Mouse (Mus musculus): ENCODE results near the gene Mtcl1.

Mtcl1 gene

DNA sequence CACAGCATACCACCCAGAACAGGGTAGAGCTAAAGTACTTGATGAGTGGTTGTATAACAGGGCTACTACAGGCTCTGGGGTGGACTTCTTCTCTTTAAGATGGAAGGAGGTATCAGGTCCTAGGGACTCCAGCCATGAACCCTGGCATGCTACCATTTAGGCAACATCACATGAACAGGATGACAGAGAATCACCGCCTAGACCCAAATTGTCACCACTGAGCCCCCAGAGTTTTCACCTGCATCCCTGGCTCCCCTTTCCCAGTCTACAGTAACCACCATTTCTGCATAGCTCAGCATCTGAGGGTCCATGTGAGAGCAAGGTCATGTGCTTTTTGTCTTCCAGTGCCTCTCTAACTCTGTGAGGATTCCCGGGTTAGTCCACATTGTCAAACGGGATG is 124.7 kb downstream of the Mtcl1 start:
- DNase-seq (ENCODE audit: low spot score in 2 of 2): no peak

DNA sequence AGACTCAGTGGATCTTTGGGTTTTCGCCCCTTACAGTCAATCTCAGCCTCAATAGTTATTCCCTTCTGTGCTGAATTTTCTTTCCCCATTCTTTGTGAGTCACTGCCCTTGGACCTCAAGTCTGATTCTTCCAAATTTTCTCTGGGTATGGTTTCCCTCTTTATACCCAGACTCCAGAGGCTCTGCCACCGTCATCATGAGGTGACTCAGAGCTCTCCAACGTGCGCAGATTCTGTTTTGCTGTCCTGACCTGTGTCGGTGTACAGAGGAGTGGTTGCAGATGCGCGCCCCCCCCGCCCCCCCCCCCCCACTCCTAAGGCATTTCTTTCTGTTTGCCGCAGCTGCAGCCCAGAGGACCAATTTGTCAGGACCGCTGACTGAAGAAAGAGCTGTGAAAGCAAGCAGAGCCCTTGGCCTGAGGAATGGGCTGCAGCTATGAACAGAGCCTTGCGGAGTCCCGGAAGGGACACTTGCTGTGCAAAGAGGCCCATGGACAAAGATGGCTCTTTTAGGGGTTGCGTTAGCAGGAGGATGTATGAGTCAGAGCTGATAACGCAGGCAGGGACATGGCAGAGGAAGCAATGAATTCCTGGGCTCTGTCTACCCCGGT is 126.8 kb downstream of the Mtcl1 start:
- no peak for DNase-seq (ENCODE audit: low spot score in 2 of 2)

DNA sequence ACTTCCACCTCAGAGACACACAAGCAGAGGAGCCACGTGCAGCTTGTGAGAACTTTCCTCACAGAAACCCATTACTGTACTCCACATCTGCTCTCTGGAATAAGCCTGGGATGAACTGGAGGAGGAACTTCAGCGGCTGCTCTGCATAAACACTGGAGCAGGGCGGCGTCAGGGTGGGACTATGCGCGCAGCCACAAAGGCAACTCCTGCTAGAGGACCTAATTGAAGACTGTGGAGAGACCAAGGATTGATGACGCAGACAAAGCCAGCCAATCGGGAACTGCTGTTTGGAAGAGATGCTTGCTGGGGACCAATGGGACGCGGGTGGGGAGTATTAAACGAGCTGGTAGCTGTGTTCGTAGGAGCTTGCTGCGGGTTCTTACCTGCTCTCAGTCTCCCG is 127.6 kb downstream of the Mtcl1 start:
- no peak for DNase-seq (ENCODE audit: low spot score in 2 of 2)

DNA sequence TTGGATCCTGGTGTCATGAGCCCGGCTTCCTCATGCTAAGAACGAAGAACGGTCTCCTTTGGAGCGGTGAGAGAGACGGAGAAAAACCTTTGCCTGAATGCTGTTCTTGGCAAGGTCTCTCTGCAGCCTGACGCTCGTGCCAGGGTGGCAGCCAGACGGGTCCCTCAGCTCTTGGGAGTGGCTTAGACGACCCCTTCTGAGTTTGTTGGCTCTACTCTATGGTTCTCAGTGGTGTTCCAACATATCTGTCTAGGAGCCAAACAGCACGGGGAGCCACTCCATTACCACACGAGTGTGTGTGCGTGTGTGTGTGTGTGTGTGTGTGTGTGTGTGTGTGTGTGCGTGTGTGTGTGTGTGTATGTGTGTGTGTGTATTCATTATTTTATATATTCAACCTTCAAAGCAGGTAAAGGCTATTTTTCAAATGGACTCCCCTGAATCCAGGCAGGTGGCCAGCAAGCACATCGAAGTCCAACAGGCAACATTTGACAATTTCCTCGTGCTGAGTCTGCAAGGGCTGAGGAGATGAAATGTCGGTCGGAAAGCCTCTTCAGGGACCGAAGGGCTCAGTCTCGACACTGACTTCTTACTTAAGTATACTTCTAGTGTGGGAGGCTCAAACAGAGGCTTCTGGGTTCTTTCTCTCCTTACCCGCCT is 128.7 kb downstream of the Mtcl1 start:
- DNase-seq (ENCODE audit: low spot score in 2 of 2): no peak

DNA sequence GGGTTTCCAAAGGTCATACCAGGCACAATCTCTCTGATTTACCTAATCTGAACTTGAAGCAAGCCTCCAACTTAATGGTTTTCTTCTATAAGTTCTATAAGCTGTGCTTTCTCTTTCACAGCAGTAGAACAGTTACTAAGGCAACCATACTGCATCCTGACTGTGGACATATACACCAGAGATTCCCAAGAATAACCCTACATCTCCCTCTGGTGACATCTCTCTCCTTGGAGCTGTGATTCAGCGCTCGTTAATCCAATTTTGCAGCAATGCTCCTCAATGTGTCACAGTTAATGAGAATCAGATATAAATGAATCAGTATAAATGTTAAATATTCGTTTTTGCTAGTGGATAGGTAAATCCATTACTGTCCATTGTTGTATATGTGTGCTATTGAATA is 131.5 kb downstream of the Mtcl1 start:
- DNase-seq (ENCODE audit: low spot score in 2 of 2): no peak

DNA sequence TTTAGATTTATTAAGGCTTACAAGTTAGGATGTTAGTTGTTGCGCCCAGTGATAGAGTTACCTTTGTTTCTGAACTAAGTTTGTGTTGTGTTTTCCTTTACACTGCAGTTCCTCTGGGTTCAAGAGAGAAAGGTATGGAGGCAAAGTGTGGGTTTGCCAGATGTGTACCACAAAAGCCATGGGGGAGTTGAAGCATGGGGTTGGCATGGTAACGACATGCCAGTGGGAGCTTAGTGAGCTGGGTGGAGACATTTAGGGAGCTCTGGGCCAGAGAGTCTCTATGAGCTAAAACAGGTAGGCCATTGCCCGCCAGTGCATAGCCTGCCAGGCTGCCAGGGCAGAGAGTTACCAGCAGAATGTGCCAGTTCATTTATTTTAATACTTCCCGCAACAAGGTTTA is 132.0 kb downstream of the Mtcl1 start:
- DNase-seq (ENCODE audit: low spot score in 2 of 2): no peak

DNA sequence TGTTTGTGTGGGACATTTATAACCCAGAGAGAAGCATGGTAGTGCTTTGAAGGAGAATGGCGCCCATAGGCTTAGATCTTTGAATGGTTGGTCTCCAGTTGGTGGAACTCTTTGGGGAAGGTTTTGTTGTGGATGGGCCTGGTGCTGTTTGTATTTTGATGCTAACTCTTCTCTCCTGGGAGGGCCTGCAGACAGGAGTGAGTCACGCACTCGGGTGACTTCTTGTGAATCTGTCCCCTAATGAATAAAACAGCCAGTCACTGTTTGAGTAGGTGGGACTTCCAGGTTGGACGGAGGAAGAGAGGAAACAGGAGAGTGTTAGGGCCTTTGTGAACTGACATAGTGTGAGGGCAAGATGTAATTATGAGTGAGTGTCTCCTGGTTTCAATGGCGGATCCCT is 132.4 kb downstream of the Mtcl1 start:
- no peak for DNase-seq (ENCODE audit: low spot score in 2 of 2)

DNA sequence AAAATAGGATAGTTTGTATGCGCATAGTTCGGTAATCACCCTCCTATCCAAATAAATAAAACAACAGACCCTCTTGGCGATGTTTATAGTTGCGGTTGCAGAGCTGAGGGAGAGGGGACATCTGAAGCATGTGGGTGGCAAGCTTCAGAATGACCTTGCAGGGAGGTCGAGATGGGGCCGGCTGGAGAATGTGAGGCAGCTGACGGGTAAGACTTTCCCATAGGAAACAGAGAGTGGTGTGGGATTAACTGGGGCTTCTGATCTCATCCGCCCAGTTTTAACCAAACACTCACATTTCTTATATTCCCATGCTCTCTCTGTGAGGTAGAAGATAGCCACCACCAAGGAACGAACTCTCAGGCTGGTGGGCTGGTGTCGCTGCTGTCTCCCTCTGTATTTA is 134.1 kb downstream of the Mtcl1 start:
- no peak for DNase-seq (ENCODE audit: low spot score in 2 of 2)

DNA sequence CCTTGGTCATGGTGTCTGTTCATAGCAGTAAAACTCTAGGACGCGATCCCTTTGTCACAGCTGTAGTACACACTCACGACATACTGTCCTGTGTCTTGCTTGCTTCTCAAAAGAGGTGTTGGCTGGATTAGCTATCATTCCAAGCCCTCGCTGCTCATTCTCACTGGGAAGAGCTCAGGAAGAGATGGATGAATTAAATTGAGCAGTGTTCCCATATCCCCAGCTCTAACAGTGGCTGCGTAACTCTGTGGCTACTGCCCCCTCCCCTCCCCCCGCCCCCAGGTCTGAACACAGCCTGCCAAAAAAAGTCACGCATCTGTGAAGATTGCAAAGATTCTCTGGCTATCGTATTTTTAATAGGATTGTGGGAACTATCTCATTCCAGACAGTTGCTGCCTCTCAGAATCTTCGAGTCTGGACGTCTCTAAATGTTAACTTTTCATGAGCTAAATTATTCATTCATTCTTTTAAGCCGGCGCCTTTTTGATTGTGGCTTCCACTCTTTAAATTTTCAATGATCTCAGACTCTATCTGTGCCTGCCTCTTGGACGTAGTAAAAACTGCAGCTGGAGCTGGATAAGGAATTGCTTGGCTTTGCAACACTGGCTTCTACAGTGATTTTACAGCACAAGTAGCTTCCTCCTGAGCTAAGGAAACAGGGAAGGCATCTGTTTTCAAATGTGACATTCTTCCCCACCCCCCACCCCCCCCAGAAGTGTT is 134.8 kb downstream of the Mtcl1 start:
- no peak for DNase-seq (ENCODE audit: low spot score in 2 of 2)

DNA sequence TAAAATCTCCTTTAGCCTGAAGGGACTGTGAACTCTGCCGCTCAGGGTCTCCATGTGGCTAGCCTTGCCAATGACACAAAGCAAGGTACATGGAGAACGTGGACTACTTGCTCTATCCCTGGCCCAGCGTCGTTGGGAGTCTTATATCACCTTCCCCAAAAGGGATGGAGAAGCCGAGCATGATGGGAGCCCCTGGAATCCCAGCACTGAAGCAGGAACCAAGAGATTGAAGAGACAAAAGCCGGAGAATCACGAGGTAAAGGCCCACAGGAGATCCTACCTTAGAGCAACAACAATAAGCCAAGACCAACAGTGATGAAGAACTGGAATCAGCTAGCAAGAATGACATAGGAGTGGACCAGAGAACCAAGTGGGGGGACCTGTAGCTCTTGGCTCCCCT is 147.6 kb downstream of the Mtcl1 start:
- DNase-seq (ENCODE audit: low spot score in 2 of 2): no peak

DNA sequence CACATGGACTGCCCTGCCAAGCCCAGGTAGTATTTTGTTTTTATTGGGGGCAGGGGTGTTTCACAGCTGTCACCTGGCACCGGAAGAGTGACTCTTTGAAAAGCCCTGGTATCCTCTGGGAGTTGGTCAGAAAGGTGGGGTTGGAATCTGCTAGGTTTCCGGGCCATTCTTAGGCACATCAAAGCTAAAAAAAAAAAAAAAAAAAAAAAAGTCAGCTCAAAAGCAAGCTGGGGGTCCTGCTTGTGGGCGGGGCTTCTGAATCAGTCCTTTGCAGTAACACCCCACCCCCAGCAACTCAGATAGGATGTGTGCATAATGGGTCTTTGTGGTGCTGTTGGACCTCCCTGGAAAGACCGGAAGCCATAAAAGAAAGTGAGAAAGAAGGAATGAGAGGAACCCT is 148.3 kb downstream of the Mtcl1 start:
- DNase-seq (ENCODE audit: low spot score in 2 of 2): no peak

DNA sequence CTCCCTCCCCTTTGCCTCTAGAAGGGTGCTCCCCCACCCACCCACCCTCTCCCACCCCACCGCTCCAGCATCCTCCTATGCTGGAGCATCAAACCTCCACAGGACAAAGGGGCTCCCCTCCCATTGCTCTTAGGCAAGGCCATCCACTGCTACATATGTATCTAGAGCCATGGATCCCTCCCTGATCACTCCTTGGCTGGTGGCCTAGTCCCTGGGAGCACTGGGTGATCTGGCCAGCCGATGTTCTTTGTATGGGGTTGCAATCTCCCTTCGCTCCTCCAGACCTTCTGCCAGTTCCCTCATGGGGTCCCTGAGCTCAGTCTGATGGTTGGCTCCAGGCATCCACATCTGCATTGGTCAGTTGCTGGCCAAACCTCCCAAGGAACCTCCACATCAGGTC is 151.8 kb downstream of the Mtcl1 start:
- DNase-seq (ENCODE audit: low spot score in 2 of 2): no peak

DNA sequence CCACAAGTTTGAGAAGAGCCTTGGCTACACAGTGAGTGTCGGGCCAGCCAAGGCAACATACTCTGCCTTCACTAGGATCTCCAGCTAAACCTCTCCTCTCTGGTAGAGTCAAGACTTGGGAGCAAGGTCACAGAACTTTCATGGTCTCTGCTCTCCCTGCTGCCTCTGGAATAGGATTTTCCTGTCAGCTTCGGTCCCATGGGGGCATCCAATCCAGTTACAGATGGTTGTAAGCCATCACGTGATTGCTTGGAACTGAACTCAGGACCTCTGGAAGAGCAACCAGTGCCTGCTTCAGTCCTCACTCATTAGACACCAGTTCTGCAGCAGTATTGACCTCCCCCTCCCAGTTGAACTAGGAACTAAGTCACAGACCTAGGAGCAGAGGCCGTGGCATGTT is 156.0 kb downstream of the Mtcl1 start:
- DNase-seq (ENCODE audit: low spot score in 2 of 2): no peak

DNA sequence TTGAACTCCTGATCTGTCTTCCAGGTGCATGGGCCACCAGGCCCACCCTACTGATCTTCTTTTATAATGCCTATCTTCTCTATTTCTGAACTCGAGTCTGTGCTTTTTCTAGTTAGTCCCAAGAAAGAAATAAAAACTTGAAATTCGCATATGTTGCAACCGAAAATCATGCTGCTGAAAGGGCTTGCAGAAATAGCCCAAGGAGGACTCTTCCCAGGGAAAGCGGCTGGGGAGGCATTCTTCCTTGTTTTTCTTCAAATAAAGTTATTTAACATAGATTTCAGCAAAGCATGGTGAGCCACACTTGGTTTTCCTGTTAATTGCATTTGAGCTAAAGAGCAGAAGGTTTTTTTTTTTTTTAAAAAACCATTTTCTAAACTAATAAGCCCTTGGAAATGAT is 159.7 kb downstream of the Mtcl1 start:
- no peak for DNase-seq (ENCODE audit: low spot score in 2 of 2)

All from thymus, postnatal 10 days (tissue).